Mouse (Mus musculus) neural tube, embryonic 11.5 days (tissue): ENCODE measurements around the gene Gltp. TPM values are rescaled to one million over a fixed set of nuclear protein-coding genes. Genes with fewer than 3 reads are reported as not detected.

Experiments used
- ATAC-seq: fragments of 200-750 bp; cut with Nextera tagmentation; 2 replicates; pipeline ENCODE4 v1.8.0; 2017; ENCODE audit warnings: moderate number of reproducible peaks, mild to moderate bottlenecking, moderate TSS enrichment, moderate library complexity; ENCODE audit not compliant: insufficient read depth, low FRiP score, low TSS enrichment
- DNase-seq: peaks from one replicate; pipeline ENCODE4 v3.0.0-alpha.2; 2015; ENCODE audit warnings: low spot score
- H3K27ac ChIP-seq: fragments of 300-500 bp; sonication (generic); 2 replicates; pipeline ENCODE4 v1.5.1; 2014; ENCODE audit warnings: low read depth, mild to moderate bottlenecking, low read length
- H3K27me3 ChIP-seq: fragments of 300-500 bp; sonication (generic); 2 replicates; pipeline ENCODE4 v1.6.1; 2014; ENCODE audit warnings: mild to moderate bottlenecking, low read length, mixed read lengths; ENCODE audit not compliant: control insufficient read depth, insufficient read depth
- H3K36me3 ChIP-seq: fragments of 300-500 bp; sonication (generic); 2 replicates; pipeline ENCODE4 v1.6.1; 2014; ENCODE audit warnings: mild to moderate bottlenecking, low read length, moderate library complexity, mixed read lengths; ENCODE audit not compliant: control insufficient read depth, insufficient read depth
- H3K4me1 ChIP-seq: fragments of 300-500 bp; sonication (generic); 2 replicates; pipeline ENCODE4 v1.6.1; 2014; ENCODE audit warnings: low read length, mixed read lengths; ENCODE audit not compliant: control insufficient read depth, insufficient read depth
- H3K4me2 ChIP-seq: fragments of 300-500 bp; sonication (generic); 2 replicates; pipeline ENCODE4 v1.6.1; 2014; ENCODE audit warnings: low read depth, mild to moderate bottlenecking, moderate library complexity
- H3K4me3 ChIP-seq: fragments of 300-500 bp; sonication (generic); 2 replicates; pipeline ENCODE4 v1.5.1; 2014; ENCODE audit warnings: low read depth, low read length
- H3K9ac ChIP-seq: fragments of 300-500 bp; sonication (generic); 2 replicates; pipeline ENCODE4 v1.6.1; 2014; ENCODE audit warnings: mild to moderate bottlenecking, low read length
- H3K9me3 ChIP-seq: fragments of 300-500 bp; sonication (generic); 2 replicates; pipeline ENCODE4 v1.6.1; 2016; ENCODE audit warnings: low read length; ENCODE audit not compliant: control insufficient read depth
- WGBS: fragments of 180-500 bp; shearing (Covaris S2); extraction: QIAGEN DNeasy Blood & Tissue Kit; methylation state at CpG from one replicate; pipeline ENCODE4 v1.1.7; 2014; 5-methylcytosine and 5-hydroxymethylcytosine counted together
- polyA plus RNA-seq: library from polyadenylated mRNA; unstranded; fragments of >200 nt; fragmentation: Nextera tagmentation; extraction: Ambion mirVana; gene quantifications from 2 replicates; pipeline ENCODE4 v1.2.1, GENCODE M21; 2014

The Gltp gene
- polyA plus RNA-seq, 1 experiment from 2014 or later = 72.6 TPM

DNA sequence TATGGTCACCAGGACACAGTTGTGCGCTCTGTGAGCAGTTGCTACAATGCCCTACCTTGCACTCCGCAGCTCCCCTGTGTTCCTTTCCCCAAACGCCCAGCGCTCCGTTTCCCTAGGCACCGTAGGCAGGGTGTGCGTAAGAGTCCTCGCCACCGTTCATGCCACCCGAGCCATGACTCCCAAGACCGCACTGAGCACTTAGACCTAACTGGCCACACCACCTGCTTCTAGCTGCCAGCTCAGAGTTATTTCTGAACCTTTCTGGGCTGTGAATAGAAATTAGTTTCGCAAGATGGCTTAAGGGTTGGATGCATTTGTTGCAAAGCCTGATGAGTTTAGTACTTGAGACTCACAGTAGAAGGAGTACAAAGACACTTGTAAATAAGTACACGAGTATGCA, 32.1 kb upstream of the Gltp start:
- ATAC-seq = no peak
- Histone ChIP-seq H3K36me3 (peaks cover 25% of the 10 kb centered on the region), H3K27me3 (no peaks in the 10 kb centered on the region), H3K4me2 (no peak overlapping the region), H3K9me3 (no peaks in the 10 kb centered on the region), H3K9ac (no peak overlapping the region), H3K4me3 (no peak overlapping the region), H3K27ac (no peak overlapping the region), H3K4me1 (no peaks in the 10 kb centered on the region)
- DNase-seq = no peak
- 94% methylated on average over 13 of the region's 13 CpGs for WGBS

DNA sequence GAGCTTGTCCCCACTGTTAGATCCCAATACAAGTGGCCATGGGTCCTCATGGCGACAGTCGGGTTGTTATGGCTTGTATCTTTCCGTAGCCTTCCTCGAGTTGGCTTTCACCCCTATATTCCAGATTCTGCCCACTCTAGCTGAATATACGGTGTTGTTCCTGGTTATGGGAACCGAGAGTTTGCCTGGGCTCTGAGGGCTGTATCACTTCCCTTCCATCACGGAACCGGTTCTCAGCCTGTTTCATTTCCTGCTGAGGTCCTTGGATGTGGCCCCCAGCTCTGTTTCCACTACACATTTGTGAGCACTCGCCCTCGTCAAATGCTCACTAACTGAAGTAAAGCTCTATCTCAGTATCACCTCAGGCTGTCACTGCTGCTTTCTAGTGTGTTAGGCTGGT, 31.2 kb upstream of the Gltp start:
- ATAC-seq = no peak
- no peaks in the 10 kb centered on the region for H3K4me1 ChIP-seq
- WGBS = 95% methylated on average over 10 of the region's 10 CpGs

DNA sequence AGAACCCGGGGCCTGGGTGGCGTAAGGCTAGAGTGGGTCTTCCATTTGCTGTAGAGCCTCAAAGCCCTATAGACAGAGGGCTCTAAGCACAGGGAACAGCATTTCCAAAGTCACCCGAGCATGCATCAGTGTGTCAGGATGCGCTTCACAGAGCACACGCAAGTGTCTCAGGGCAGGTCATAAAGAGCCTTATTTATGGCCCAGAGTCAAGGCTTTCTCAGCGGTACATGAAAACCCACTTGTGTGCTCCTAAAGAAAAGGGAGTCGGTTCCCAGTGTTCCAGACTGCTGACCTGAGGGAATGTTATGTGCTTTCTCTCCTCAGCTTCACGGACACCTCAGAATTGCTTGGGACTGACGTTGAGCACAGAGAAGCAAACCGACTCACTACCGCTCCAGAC, 30.0 kb upstream of the Gltp start:
- Histone ChIP-seq H3K9me3 (no peaks in the 10 kb centered on the region), H3K4me3 (no peak overlapping the region), H3K27ac (no peak overlapping the region; the same call in 1 of the 2 replicates), H3K27me3 (no peaks in the 10 kb centered on the region), H3K4me2 (no peak overlapping the region), H3K4me1 (no peaks in the 10 kb centered on the region), H3K36me3 (peaks cover 31% of the 10 kb centered on the region), H3K9ac (no peak overlapping the region)
- DNase-seq (no peak), ATAC-seq (no peak)
- WGBS = 88% methylated on average over 11 of the region's 11 CpGs

More for the DNA sequence above, 31.2 kb upstream of the Gltp start:
- Histone ChIP-seq H3K4me2 (no peak overlapping the region), H3K4me3 (no peak overlapping the region), H3K9me3 (no peaks in the 10 kb centered on the region), H3K9ac (no peak overlapping the region), H3K27ac (no peak overlapping the region), H3K36me3 (peaks cover 28% of the 10 kb centered on the region), H3K27me3 (no peaks in the 10 kb centered on the region)
- no peak for DNase-seq

DNA sequence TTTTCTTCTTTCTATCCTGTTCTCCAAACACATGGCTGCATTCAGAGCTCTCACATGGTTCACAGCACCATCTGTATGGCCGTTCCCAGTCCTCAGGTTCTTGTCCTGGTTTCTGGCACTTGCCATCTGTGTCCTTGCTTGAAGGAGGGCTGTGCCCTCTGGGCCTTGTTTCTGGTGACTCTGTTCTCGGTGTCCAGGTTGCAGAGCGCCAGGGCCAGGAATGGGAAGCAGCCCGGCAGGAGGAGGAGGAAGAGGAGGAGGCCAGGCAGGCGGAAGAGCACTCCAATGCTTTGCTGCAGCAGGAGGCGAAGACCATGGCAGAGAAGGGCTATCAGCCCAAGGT, 29.1 kb upstream of the Gltp start:
- Histone ChIP-seq H3K36me3 (peaks cover 37% of the 10 kb centered on the region), H3K4me2 (no peak overlapping the region), H3K4me3 (no peak overlapping the region), H3K27ac (no peak overlapping the region), H3K9ac (no peak overlapping the region), H3K9me3 (no peaks in the 10 kb centered on the region), H3K4me1 (no peaks in the 10 kb centered on the region), H3K27me3 (no peaks in the 10 kb centered on the region)
- no peak for ATAC-seq
- 90% methylated on average over 6 of the region's 6 CpGs for WGBS
- DNase-seq = no peak

DNA sequence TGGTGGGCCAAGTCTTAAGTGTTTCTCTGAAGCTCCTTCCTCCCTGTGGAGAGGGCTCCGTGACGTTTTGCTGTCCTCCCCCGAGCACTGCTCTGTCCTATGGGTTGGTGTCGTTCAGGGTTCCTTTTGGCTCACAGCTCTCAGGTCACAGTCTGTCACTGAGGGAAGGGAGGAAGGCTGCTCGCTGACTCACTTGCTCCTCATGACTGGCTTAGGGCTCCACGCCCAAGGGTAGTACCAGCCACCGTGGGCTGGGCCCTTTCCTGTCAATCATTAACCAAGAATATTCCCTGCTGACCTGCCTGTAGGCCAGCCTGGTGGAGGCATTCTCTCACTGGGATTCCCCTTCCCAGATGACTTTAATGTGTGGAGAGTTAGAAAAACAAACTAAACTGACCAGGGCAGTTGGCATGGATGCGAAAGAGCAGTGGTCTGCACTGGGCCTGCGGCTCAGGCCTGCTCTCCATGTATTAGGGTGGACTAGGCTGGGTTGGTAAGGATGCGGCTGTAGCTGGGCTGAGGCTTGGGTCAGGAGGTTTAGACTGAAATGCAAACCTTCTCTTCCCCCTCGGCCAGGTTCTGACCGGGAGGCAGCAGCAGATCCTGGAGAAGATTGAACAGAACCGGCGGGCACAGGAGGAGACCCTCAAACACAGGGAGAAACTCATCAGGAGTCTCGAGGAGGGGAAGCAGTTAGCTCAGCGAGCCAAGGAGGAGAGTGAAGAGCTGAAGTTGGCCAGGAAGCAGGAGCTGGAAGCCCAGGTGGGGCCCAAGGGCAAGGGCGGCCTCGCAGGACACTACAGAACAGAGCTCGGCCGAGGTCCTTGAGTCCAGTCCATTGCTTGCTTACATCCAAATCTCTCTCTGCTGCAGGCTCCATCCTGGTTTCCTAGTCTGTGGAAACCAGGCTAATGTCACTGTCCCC, 28.5 kb upstream of the Gltp start:
- ATAC-seq = no peak
- WGBS = 91% methylated on average over 20 of the region's 20 CpGs
- Histone ChIP-seq H3K9me3 (no peaks in the 10 kb centered on the region), H3K4me3 (no peak overlapping the region), H3K4me2 (no peak overlapping the region), H3K36me3 (peaks cover 39% of the 10 kb centered on the region), H3K27ac (no peak overlapping the region), H3K27me3 (no peaks in the 10 kb centered on the region), H3K4me1 (no peaks in the 10 kb centered on the region), H3K9ac (no peak overlapping the region)
- no peak for DNase-seq

DNA sequence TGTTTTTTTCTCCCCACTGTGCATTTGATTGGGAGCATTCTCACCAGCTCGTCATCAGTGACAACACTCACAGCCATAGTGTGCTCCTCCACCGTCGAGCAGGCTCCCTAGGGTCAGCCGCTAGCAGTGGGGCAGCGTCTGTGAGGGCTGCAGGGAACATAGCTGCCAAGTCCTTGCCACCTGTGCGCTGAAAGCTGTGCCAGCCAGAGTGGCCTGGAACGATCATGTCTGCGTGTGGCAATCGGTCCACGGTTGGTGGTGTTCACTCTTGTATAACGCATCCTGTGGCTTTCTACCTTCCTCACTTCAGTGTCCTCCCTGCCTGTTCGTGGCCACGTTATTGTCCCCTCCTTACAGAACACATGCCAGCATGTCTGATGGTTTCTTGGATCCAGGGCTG, 27.7 kb upstream of the Gltp start:
- no peak overlapping the region for H3K4me3 ChIP-seq
- no peak for ATAC-seq

DNA sequence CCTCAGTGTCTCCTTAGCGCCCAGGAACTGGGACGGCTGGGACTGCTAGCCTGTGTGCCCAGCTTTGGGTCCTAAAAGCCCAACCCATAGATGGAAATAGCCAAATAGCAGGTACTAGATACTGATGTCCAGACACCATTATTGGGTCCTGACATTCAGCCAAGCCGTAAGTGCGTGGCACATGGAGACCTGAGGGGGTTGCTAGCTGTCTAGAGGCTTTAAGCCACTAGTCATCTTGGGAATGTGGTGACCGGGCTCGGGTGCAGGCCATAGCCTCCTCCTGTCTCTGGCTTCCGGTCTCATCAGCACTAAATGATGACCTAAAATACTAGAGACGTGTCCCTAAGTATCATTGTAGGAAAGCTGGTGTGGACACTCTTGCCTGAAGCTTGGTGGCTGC, 27.2 kb upstream of the Gltp start:
- 93% methylated on average over 8 of the region's 8 CpGs for WGBS
- no peaks in the 10 kb centered on the region for H3K27me3 ChIP-seq
- H3K36me3 ChIP-seq = peaks cover 38% of the 10 kb centered on the region
- no peak overlapping the region for H3K4me3 ChIP-seq
- no peak overlapping the region for H3K27ac ChIP-seq
- ATAC-seq (no peak), DNase-seq (no peak)
- H3K4me1 ChIP-seq = no peaks in the 10 kb centered on the region
- H3K9ac ChIP-seq = no peak overlapping the region
- no peaks in the 10 kb centered on the region for H3K9me3 ChIP-seq
- H3K4me2 ChIP-seq = no peak overlapping the region

More for the DNA sequence above, 27.7 kb upstream of the Gltp start:
- H3K9me3 ChIP-seq = no peaks in the 10 kb centered on the region
- peaks cover 36% of the 10 kb centered on the region for H3K36me3 ChIP-seq
- no peak overlapping the region for H3K27ac ChIP-seq
- 92% methylated on average over 13 of the region's 13 CpGs for WGBS
- H3K27me3 ChIP-seq = no peaks in the 10 kb centered on the region
- no peak overlapping the region for H3K9ac ChIP-seq
- no peaks in the 10 kb centered on the region for H3K4me1 ChIP-seq
- DNase-seq = no peak
- H3K4me2 ChIP-seq = no peak overlapping the region

DNA sequence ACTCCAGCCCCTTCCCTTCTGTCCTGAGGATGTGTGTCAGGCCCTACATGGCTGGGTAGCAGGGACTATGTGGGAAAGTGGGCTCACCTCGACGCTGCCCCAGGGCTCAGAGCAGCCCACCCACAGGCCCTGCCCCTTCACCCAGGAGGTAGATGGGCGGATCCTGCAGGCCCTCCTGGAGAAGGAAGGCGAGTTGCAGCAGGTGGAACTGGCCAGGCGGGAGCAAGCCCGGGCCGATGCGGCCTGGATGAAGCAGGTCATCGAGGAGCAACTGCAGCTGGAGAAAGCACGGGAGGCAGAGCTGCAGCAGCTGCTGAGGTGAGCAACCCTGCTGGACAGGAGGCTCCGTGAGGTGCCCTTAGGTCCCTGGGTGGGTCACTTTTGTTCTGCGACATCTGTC, 26.5 kb upstream of the Gltp start:
- WGBS = 88% methylated on average over 12 of the region's 12 CpGs
- no peak overlapping the region for H3K9ac ChIP-seq
- H3K4me3 ChIP-seq = no peak overlapping the region
- H3K27me3 ChIP-seq = no peaks in the 10 kb centered on the region
- DNase-seq (no peak), ATAC-seq (no peak)
- no peak overlapping the region for H3K4me2 ChIP-seq
- no peak overlapping the region for H3K27ac ChIP-seq
- H3K4me1 ChIP-seq = no peaks in the 10 kb centered on the region
- no peaks in the 10 kb centered on the region for H3K9me3 ChIP-seq
- H3K36me3 ChIP-seq = peaks cover 36% of the 10 kb centered on the region

DNA sequence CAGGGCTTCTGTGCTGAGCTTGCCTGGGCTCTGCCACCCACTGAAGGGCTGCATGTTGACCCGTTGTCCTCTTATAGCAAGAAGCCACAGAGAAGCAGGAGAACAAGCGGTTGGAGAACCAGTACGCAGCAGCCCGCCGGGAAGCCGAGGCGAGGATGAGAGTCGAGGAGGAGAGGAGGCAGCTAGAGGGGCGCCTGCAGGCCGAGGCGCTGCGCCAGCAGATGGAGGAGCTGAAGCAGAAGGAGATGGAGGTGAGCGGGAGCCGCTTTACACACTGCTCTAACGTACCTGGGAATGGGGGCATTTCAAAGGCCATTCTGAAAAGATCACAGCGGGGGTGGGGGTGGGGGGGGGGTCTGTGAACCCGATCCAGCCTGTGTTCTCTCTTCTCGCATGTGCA, 23.8 kb upstream of the Gltp start:
- ATAC-seq = no peak
- no peaks in the 10 kb centered on the region for H3K9me3 ChIP-seq
- no peak overlapping the region for H3K27ac ChIP-seq
- WGBS = 93% methylated on average over 18 of the region's 18 CpGs
- H3K9ac ChIP-seq = no peak overlapping the region
- H3K36me3 ChIP-seq = peaks cover 30% of the 10 kb centered on the region
- no peaks in the 10 kb centered on the region for H3K4me1 ChIP-seq
- no peak for DNase-seq
- H3K4me2 ChIP-seq = no peak overlapping the region
- no peak overlapping the region for H3K4me3 ChIP-seq
- H3K27me3 ChIP-seq = no peaks in the 10 kb centered on the region
